Mouse (Mus musculus) G1E (cell line): ENCODE measurements around the gene Ablim1.

Source experiments
- CTCF ChIP-seq: IDR thresholded peaks from 2 replicates; pipeline ENCODE4 v1.5.1; 2012; ENCODE audit warnings: low read depth, low read length, inconsistent platforms, mixed read lengths
- GATA1 ChIP-seq: IDR thresholded peaks from 2 replicates; pipeline ENCODE4 v1.6.1; 2012; ENCODE audit warnings: borderline replicate concordance, low read length, inconsistent platforms, mixed read lengths
- GATA2 ChIP-seq: IDR thresholded peaks from 2 replicates; pipeline ENCODE4 v1.6.1; 2012; ENCODE audit warnings: low read depth, low read length, inconsistent platforms, borderline replicate concordance
- POLR2AphosphoS5 ChIP-seq: IDR thresholded peaks from 2 replicates; pipeline ENCODE4 v1.6.1; 2012; ENCODE audit warnings: low read depth, low read length, inconsistent platforms; ENCODE audit not compliant: insufficient replicate concordance
- TAL1 ChIP-seq: conservative IDR thresholded peaks from 2 replicates; pipeline ENCODE4 v1.6.1; 2012; ENCODE audit warnings: low read depth, low read length, inconsistent platforms, mixed read lengths

DNA sequence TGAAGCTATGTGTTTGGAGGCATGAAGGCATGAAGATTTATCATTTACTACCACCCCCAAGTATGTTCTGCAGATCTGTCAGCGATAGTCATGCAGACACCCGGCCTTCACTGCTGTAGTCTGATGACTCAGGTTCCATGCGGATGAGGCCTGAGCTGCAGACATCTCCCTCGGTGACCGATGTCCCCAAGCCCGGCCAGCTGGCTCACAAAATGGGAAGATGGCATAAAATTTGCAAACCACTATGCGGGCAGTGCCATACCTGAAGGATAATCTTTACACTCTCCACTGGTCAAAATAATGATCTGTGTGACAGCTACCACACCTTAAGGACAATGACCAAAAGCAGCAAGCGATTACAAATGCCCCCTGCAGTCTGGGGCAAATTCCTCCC, 113.6 kb downstream of the Ablim1 start:
- no peak for TF ChIP-seq CTCF
- TF ChIP-seq GATA1: no peak
- TF ChIP-seq POLR2AphosphoS5: no peak
- TF ChIP-seq TAL1: no peak
- TF ChIP-seq GATA2: no peak
